19 mouse cellular contexts compared by ENCODE assay signal in genomic region chr1:64423256-64423655, GRCm38 (mm10).
A peak's percentile ranks its signal among the peaks of the same experiment; 100 is the strongest.
DNase-seq lines count a peak whose midpoint lies in the region; ATAC-seq and TF ChIP-seq lines count a peak whose summit lies in the region.
"Had no signal": no experiment of that assay in that cellular context is flagged by ENCODE, and none has a peak within 500 bp of the region (broad histone marks: within the 10 kb centered on the region; RNA-seq: fewer than 3 reads in every experiment).

No protein-coding gene starts in this region.

- no peak for TF ChIP-seq POLR2A in limb, embryonic 14.5 days (IDR thresholded peaks at IDR 0.05; ENCODE audit: borderline replicate concordance, extremely low read depth, insufficient read depth, insufficient read length)

- H3K4me2 ChIP-seq in limb, embryonic 14.5 days (replicated peaks; ENCODE audit: low read depth, low read length, severe bottlenecking), result no peak overlapping the region
- H3K4me2 ChIP-seq: embryonic facial prominence, embryonic 12.5 days; forebrain, embryonic 13.5 days; forebrain, embryonic 15.5 days had no signal

- no peaks in the 10 kb centered on the region for H3K36me3 ChIP-seq in limb, embryonic 14.5 days (ENCODE audit: control insufficient read depth, insufficient read depth, low read length)
- no peaks in the 10 kb centered on the region for H3K36me3 ChIP-seq in limb, embryonic 10.5 days
- no peaks in the 10 kb centered on the region for H3K36me3 ChIP-seq in ES-E14 (ENCODE audit: control insufficient read depth, insufficient read depth, low read length, poor library complexity, severe bottlenecking)
- H3K36me3 ChIP-seq: embryonic facial prominence, embryonic 10.5 days; embryonic facial prominence, embryonic 12.5 days; forebrain, embryonic 15.5 days had no signal

- H3K27me3 ChIP-seq in limb, embryonic 14.5 days (ENCODE audit: control insufficient read depth, insufficient read depth, low read length), result no peaks in the 10 kb centered on the region
- no peaks in the 10 kb centered on the region for H3K27me3 ChIP-seq in limb, embryonic 10.5 days (ENCODE audit: low read depth, poor library complexity, severe bottlenecking)
- H3K27me3 ChIP-seq: embryonic facial prominence, embryonic 12.5 days; forebrain, embryonic 13.5 days; forebrain, embryonic 15.5 days had no signal

- H3K4me1 ChIP-seq in limb, embryonic 14.5 days (ENCODE audit: control insufficient read depth, insufficient read depth, low read length), result no peaks in the 10 kb centered on the region
- H3K4me1 ChIP-seq in limb, embryonic 10.5 days, result no peaks in the 10 kb centered on the region
- H3K4me1 ChIP-seq in ES-E14 (ENCODE audit: control insufficient read depth in 2 of 2, insufficient read depth in 2 of 2, low read length in 2 of 2, poor library complexity in 1 of 2), result peaks cover 0 to 2% of the 10 kb centered on the region in 2 experiments; a peak in 1 of 4 replicates
- H3K4me1 ChIP-seq: embryonic facial prominence, embryonic 10.5 days; embryonic facial prominence, embryonic 12.5 days had no signal

- no peak overlapping the region for H3K9ac ChIP-seq in limb, embryonic 14.5 days (ENCODE audit: low read depth, low read length, severe bottlenecking)
- no peak overlapping the region for H3K9ac ChIP-seq in ES-E14 (ENCODE audit: insufficient read depth, low read depth, low read length, poor library complexity, severe bottlenecking)
- H3K9ac ChIP-seq: embryonic facial prominence, embryonic 12.5 days; forebrain, embryonic 13.5 days; forebrain, embryonic 15.5 days; forebrain, postnatal 0 days had no signal

- peak; percentile 2 for DNase-seq in limb, embryonic 14.5 days (ENCODE audit: low spot score)
- DNase-seq in limb, embryonic 10.5 days (ENCODE audit: low spot score), result no peak
- peak; percentile 36 for DNase-seq in ES-E14 (ENCODE audit: low read depth, low spot score)
- peak; percentile 84 for DNase-seq in ZHBTc4 (ENCODE audit: low read depth, low spot score)
- no peak for DNase-seq in urinary bladder, postnatal 25 days (ENCODE audit: low spot score)
- no peak for DNase-seq in spleen, postnatal 4 days (ENCODE audit: low spot score in 2 of 2)
- DNase-seq: adrenal gland, adult 2 months; adrenal gland, postnatal 10 days; adrenal gland, postnatal 25 days; cerebellum, adult 11-12 months; cerebellum, adult 2 months; cerebellum, adult 9-10 months; cerebellum, postnatal 10 days; cerebellum, postnatal 25 days; forebrain, postnatal 0 days had no signal

- no peak for ATAC-seq in limb, embryonic 14.5 days (ENCODE audit: low FRiP score, low read depth)
- ATAC-seq: forebrain, embryonic 13.5 days; forebrain, embryonic 15.5 days; forebrain, postnatal 0 days had no signal

- 59% methylated on average over 1 of the region's 1 CpGs for WGBS in limb, embryonic 14.5 days
- WGBS in limb, embryonic 10.5 days, result 66% methylated on average over 1 of the region's 1 CpGs

- no peak overlapping the region for H3K4me3 ChIP-seq in limb, embryonic 14.5 days (replicated peaks; ENCODE audit: low read length)
- no peak overlapping the region for H3K4me3 ChIP-seq in limb, embryonic 10.5 days
- H3K4me3 ChIP-seq in ES-E14 (ENCODE audit: insufficient read depth in 1 of 2, low read depth in 1 of 2, low read length in 2 of 2, poor library complexity in 1 of 2, severe bottlenecking in 1 of 2), result no peak overlapping the region
- H3K4me3 ChIP-seq: embryonic facial prominence, embryonic 10.5 days; embryonic facial prominence, embryonic 12.5 days; forebrain, embryonic 13.5 days; forebrain, embryonic 15.5 days had no signal

- in situ Hi-C loops in ES-E14 (cut with MboI; ENCODE audit: low sequenced_read_pairs in 2 of 2, unreplicated experiment in 2 of 2), result no loop called here

- H3K27ac ChIP-seq in limb, embryonic 14.5 days (replicated peaks; ENCODE audit: low read depth, low read length), result no peak overlapping the region
- H3K27ac ChIP-seq in limb, embryonic 10.5 days, result no peak overlapping the region
- H3K27ac ChIP-seq in ES-E14 (ENCODE audit: insufficient read depth, low read depth, low read length, poor library complexity, severe bottlenecking), result no peak overlapping the region
- H3K27ac ChIP-seq: embryonic facial prominence, embryonic 10.5 days; embryonic facial prominence, embryonic 12.5 days; forebrain, embryonic 13.5 days; forebrain, embryonic 15.5 days had no signal

- H3K9me3 ChIP-seq in limb, embryonic 14.5 days (ENCODE audit: control insufficient read depth, low read length), result no peaks in the 10 kb centered on the region
- H3K9me3 ChIP-seq in limb, embryonic 10.5 days (replicated peaks), result no peaks in the 10 kb centered on the region
- H3K9me3 ChIP-seq in ES-E14 (ENCODE audit: control insufficient read depth, insufficient read depth, low read depth, low read length), result no peaks in the 10 kb centered on the region
- H3K9me3 ChIP-seq: embryonic facial prominence, embryonic 12.5 days; forebrain, embryonic 15.5 days had no signal

TF ChIP-seq in ES-E14, 5 proteins besides CTCF, POLR2A, EP300 and RAD21:
- TF ChIP-seq MAFK (IDR thresholded peaks at IDR 0.05; ENCODE audit: insufficient read depth, low read depth, low read length) (no peak), CHD2 (IDR thresholded peaks at IDR 0.05; ENCODE audit: low read depth, low read length) (no peak), HCFC1 (IDR thresholded peaks at IDR 0.05; ENCODE audit: borderline replicate concordance, insufficient read depth, low read length) (no peak), ZNF384 (IDR thresholded peaks at IDR 0.05; ENCODE audit: low read depth, low read length) (no peak), ZC3H11A (IDR thresholded peaks at IDR 0.05; ENCODE audit: borderline replicate concordance, low read depth, low read length) (no peak)

Comparison
In these comparisons a context has a peak if more than half of its experiments do, and no peak if none do; other contexts are left out.
1. DNase-seq: peak in limb, embryonic 14.5 days (single experiment), ES-E14 (single experiment) and ZHBTc4 (single experiment); none in limb, embryonic 10.5 days (single experiment), urinary bladder, postnatal 25 days (single experiment) and spleen, postnatal 4 days (0 of 2).